Mouse (Mus musculus) frontal cortex, postnatal 36 days (tissue): ENCODE results near the gene Prtg.

Source experiments
- DNase-seq, 2 experiments: peaks; one replicate each; pipeline ENCODE4 v3.0.0; 2022; ENCODE audit warnings: low spot score in 2 of 2

Gene Prtg

DNA sequence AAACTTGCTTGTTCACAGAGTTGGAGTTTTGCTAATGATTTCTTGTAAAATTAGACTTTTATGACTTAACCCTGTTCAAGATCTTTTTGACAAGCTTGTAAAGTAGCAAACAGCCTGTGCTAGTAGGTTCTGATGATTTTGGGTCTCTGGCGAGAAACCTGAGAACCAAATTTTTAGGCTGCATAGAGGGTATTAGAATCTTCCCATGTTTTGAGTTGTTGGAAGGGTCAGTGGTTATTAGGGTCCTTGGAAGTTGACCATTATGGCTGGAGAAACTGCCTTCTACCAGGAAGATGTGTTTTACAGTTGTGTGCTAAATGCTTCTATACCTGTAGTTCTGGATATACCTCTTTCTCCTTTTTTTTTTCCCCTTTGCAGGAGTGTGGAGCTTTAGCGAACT lies 2.4 kb downstream of the Prtg start:
- no peak for DNase-seq

DNA sequence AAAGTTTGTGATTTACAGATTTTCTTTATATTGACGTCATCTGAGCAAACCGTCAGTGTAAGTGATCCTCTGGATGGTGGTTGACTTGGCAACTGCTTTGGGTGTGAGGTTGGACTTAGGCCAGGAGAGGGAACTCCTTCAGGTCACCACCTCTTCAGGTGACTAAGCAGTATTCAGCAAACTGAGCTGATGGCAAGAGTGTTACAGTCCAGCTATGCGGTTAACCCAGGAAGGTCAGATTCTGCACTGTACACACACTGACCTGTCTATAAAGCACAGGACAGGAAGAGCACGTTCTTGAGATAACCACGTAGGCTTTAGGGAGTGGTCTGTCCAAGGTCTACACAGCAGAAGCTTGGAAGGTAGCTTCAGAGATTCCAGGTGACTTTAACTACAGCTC lies 3.9 kb downstream of the Prtg start:
- no peak for DNase-seq

DNA sequence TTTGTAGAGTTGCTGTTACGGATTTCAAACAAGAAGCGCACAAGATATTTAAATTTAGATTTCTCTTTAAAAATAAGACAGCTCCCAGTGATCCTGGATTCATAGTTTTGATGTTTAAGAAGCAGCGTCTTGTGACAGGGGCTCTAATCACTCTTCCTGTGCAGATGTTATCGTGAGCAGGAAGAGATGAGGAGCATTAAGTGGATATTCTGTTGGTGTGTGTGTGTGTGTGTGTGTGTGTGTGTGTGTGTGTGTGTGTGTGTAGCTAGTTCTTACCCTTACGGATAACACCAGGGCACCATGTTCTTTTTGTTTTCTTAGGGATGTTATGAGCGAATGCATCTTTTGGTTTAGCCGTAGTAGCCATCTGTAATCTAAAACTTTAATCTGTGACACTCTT lies 5.4 kb downstream of the Prtg start:
- no peak for DNase-seq

DNA sequence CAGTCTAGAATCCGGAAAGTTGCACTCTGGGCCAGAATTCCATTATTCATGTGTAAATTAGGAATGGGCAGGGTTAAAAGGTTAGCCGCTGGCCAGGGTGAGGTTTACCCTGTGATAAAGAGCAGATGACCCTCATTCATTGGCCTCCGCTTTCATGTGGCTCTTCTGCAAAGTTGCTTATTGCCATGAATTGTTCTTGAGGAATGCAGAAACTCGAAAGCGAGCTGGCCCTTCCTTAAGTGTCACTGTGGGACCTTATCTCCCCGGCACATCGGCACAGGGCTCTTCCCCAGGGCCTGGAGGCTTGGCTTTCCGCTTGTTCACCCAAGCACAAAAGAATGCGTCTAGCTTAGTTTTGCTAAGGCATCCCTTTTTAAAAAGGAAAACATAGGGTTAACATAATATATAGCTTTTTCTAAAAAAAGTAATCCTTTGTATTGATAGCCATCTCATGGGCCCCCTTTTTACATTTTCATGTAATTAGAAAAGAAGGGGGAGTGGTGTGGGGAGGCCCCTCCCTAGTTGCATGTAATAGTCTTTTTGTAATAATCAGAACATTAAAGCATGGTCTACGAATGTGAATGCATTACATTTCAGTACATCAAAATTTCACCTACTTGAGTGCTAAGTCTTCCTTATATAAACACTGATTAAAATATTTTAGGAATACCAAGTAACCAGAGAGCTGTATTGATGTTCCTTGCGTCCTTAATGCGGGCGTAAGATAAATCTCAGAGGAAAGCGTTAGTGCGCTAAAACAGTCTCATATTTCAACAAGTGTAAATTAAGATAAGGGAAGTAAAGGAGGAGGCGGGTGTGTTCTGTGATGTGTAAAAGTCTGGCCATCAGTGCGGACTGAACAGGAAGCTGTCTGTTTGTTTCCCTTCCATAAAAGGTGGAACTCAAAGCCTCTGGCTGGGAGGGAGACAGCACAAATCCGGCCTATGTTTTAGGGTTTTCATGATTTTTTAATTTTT lies 6.2 kb downstream of the Prtg start:
- no peak for DNase-seq

DNA sequence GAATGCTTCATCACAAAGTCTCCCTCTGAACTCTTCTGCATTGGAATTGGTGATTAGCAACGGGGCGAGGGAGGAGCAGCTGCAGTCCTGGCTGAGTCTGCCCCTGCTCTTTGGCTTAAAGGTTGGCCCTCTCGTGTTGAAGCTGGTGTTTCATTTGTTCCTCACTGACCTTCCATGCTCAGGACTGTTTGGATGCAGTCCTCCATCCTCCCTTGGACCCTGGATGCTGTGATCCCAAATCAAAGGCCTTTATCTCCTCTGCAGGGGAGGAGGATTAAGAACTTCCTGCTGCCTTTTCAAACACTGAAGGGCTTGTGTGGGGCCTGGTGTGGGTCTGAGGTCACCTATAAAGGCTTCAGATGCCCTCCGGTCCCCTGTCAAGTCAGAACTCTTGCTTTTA lies 18.8 kb downstream of the Prtg start:
- DNase-seq, result no peak

DNA sequence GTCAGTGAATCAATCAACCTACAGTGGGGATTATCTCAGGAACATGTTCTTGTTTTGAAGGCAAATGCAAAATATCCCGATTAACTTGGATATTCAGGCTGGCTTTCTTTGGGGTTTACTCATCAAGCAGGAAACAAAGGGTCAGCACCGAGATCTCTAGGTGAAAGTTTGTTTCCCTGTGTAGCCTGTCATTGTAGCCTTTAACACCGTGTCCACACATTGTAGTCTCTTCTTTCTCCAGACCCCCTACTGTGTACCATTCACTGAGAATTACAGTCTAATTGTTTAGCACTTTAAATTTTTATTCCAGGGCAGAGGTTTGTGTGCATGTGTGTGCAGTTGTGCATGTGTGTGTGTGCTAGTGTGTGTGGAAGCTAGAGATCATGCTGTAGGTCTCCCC lies 19.3 kb downstream of the Prtg start:
- no peak for DNase-seq

DNA sequence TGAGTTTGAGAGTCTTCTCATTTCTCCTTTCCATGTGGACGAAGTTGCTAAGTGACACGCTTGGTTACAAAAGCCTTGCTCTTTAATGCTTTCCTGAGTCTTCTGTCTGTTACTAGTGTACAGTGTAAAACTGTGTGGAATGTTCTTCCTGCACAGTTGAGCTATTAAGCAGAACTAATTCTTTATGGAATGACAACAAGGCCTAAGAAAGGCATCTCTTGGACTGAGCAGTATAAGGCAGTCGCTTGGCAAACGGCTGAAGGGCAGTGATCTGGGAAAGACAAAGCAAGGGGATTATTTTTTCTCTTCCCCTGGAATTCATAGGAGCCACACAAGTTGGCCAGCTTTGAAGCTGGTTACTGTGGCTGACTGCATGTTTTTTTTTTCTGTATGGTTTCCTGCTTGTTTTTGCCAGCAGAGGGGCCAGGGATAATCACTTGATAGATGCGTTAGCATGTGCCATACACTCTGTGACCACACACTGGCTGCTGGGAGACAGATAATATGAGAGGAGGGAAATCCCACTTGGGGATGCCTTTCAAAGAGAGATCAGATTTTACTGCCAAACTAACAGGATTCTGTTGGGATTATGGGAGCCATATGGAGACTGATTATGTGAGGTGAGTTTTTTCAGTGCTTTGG lies 22.1 kb downstream of the Prtg start:
- DNase-seq, result no peak

DNA sequence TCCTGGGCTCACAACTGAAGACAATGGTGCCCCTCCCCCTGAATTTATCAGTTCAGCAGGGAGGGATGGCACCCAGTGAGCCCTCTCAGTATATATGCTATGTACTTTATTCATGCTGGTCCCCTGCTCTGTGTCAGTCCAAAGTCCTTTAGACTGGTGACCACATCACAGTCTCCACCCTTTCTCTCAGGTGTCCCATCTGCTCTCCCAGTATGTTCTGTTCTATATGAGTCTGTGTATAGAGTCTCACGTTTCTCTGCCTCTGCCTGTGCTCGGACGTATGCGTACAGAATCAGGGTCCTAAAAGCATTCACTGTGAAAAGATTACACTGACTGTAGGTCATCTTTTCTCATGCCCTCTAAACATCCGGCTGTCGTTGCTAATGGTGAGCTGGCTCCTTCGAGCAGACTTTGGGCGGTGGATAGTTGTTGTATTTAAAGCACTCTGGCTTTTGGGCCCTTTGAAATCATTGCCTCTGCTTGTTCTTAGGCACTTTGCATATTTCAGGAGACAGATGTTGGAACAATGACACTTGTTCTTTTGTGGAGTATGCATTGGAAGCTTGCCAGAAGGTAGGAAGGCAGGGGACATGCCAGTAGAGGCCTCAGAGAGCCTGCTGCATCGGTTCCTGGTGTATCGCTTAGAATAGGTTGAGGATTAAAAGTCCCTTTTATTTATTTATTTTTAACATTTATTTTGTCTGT lies 27.5 kb downstream of the Prtg start:
- DNase-seq, result no peak

DNA sequence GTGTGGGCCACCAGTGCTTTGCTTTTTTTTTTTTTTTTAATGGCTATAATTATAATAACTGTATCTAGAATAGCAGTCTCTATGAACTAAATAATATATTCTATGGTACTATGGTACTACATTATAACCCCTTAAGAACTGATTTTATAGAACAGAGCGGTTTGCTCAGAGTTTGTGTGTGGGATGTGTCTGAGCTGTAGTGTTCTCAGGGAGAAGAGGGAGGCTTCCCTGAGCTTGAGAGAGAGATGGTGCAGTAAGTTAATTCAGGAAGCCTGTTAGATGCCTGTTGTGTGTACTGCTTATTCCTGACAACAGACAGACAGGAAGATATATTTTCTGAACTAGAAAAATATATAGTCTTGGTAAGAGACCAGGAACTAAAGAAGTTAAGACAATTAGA lies 28.3 kb downstream of the Prtg start:
- DNase-seq, result peak in 1 of 2 experiments; percentile 21

DNA sequence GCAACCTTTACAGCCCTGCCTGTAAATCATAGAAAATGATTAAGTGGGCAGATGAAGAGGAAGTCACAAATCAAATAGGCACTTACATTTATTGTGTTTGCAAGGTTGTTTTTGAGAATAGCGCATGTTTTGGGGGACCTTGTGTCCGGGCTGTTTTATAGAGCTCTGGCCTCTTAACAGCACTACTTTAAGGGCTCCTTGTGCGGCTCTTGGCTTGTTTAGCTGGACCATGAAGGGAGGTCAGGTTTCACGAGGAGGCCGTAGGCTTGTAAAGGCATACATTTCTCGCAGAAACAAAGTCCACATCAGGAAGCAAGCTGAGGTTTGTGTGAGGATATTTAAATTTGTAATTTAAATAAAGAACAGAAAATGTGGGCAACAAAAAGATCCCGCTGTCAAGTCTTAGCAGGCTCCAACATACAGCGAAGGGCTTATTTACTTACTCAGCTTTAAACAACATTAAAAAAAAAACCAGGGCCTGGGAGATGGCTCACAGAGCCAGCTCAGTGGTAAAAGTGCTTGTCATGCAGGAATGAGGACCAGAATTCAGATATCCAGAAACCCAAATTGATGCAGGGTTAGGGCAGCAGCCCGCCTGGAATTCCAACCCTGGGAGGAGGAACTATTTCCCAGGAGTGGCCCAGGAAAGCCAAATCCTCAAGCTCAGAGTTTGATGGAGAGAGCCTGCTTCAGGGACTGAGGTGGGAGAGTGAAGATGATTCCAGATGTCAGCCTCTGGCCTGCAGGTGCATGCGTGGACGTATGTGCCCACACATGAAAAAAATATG lies 30.2 kb downstream of the Prtg start:
- DNase-seq, result no peak

DNA sequence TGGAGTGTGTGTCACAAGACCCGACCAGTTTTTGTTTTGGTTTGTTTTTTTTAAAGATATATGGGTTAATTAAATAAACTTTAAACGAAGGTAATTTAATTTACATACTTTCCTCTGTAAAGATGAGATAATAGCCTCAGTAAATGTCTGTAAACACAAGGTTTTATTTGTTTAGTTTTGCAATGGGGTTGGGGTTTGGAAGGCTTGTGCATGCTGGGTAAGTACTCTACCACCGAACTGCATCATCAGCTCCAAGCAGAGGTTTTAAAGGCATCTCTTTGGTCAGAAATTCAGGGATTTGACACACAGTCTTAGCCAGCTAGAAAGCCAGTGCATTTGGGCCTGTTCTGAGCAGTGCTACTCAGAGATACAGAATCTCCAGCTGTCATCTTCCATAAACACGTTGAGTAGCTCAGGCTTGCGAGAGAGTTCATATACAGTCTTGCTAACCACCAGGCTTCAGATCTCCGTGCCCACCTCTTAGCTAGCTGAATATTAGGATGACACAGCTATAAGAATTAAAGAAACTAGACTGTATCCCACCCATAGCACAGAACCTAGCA lies 31.0 kb downstream of the Prtg start:
- no peak for DNase-seq

DNA sequence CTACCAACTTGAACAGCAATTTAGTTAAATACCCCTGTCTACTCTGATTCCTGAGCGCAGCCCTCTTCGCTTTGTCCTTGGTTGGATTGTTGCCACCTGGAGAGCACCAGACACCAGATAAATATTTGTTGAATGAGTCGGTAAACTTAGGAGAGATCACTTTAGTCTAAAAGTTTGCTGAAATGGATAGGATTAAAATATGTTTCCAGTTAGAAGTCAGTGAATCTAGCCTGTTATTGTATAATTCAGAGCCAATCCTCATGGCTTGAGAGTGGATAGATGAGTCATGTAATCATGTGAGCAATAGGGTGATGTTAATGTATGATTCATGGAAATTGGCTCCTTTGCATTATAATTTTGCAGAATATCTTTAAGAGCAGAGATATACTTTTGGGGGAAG lies 31.6 kb downstream of the Prtg start:
- DNase-seq, result no peak

DNA sequence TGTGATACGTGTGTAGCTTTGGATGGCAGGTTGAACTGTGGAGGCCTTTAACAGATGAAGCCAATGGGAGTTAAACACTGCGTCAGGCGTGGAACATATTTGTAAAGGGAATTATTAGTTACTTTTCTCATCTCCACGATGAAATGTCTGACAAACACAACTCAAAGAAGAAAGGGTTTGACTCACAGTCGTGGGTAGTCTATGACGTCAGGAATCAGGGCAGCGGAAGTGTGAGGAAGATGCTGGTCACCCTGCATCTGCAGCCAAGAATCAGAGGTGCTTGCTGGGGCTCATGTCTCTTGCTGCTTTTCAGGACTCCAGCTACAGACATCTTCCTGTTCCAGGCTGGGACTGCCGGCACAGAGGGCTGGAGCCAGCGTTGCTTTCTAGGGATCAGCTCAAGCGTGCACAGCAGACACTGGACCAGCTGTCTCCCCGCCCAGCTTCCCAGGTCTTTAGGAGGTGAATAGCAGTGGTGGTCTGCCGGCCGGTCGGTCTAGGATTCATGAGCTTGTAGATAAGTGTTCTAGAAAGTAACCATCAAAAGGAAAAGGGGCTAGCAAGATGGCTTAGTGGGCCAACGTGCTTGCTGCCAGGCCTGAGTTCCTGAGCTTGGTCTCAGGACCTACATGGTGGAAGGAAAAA lies 32.8 kb downstream of the Prtg start:
- DNase-seq, result no peak

DNA sequence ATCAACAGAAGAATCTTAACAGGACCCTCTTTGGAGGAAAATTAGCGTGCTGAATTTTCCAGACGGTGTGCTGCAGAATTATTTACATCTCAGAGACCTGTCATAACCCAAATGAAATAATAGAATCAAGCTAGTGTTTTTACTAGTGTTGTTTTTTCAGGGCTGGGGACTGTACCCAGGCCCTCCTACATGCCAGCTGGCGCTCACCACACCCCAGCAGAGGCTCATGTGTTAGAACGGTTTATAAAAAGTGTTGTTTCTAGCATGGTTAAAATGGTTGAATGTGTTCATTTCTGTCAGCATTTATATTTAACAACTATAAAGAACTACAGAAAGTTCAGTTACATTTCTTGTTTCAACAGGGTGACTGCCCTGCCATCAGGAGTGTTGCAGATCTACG lies 37.8 kb downstream of the Prtg start:
- peak; percentile 68 to 83 for DNase-seq

DNA sequence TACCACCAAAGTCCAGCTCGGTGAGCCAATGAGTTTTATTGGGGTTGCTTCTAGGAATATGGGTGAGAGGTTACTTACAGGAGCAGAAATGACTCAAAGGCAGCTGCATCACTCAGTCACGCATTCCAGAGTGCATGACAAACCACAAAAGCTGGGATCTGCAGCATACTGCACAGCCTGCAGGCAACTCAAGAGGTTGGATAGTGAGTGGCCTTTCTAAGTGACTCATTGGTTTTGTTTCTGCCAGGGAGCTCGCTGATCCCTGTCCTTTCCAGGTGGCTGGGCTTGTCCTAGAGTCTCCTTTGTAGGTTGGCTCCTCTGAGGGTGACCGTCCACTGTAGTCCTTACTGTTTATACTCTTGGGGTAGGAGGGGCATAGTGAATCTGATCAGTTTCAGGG lies 39.5 kb downstream of the Prtg start:
- no peak for DNase-seq

DNA sequence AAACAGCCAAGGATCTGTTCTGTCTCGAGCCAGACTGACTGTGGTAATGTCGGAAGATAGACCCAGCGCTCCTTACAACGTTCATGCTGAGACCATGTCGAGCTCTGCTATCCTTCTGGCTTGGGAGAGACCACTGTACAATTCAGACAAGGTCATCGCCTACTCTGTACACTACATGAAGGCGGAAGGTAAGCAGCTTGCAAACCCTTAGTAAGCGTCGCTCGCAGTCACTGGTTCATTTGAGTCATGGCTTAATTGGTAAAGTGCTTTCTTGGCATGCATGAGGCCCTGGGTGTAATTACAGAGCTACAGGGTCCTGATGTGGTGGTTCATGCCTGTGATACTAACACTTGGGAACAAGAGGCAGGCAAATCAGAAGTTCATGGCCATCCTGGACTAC lies 44.9 kb downstream of the Prtg start:
- no peak for DNase-seq

DNA sequence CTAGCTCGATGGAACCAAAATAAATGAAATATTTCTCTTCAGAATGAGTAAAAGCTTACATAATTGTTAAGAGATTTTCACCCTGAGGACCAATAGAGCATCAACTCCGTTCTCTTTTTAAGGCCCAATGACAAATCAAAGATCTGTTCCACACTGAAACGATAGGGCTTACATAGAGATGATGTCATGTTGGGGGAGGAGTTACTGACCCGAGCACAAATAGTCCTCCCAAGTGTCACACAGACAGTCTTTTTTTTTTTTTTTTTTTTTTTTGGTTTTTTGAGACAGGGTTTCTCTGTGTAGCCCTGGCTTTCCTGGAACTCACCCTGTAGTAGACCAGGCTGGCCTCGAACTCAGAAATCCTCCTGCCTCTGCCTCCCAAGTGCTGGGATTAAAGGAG lies 45.3 kb downstream of the Prtg start:
- no peak for DNase-seq

DNA sequence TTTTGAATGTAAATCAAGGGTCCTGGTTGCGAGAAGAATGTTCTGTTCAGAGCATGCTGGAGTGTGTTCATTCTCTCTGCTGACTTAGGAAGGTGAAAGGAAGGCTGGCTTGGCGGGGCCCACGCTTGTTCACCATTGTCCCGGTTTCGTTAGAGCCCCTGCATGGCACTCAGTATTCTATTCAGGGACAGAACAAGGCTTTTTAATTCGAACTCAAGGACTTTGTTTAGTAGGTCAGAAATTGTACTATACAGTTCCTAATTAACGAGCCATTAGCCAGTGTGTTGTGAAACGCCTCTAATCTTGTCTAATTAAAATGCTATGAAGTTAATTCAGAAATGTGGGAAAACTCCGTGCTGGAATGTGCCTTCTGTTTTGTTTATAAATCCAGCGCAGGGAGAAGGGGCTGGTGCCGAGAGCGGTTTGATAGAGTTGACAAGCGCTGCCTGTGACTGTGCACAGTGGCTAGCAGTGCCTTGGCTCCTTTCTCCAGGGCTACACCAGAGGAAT lies 47.1 kb downstream of the Prtg start:
- DNase-seq, result no peak

DNA sequence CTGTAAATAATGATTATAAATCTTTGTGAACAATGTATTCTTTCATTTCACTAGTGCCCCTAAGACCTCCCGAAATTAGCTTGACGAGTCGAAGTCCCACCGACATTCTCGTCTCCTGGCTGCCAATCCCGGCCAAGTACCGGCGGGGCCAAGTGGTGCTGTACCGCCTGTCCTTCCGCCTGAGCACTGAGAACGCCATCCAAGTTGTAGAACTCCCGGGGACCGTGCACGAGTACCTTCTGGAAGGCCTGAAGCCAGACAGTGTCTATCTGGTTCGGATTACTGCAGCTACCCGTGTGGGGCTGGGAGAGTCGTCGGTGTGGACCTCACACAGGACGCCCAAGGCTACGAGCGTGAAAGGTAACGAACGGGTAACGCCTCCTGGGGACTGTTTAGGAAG lies 50.0 kb downstream of the Prtg start:
- no peak for DNase-seq

DNA sequence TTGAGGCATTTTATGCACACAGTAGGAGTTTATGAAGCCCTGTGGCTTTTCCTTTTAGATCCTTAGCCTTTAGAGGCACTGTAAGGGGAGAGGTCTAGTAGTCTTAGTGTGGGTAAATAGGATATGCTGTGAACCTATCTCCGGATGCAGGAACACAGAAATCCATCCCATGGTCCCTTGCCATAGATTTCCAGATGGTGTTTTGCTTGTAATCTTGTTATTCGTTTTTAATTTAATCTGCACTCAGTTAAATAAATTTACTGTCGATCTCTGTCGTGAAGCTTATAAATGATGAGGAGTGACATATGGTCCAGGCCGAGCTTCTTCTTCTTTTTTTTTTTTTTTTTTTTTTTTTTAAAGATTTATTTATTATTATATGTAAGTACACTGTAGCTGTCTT lies 54.1 kb downstream of the Prtg start:
- no peak for DNase-seq

DNA sequence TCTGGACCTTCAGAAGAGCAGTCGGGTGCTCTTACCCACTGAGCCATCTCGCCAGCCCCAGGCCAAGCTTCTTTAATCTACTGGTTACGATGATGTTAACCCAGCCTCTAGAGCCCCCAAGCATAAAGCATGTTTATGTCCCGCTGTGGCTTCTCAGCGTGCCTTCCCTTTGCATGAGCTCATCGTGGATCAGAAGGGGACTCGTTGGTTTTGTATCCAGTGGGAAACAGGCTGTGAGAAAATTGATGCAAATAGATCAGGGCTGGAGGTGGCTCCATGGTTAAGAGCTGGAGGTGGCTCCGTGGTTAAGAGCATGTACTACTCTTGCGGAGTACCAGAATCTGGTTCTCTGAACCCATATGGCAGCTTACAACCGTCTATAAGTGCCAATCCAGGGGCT lies 54.6 kb downstream of the Prtg start:
- DNase-seq, result no peak
